Mouse (Mus musculus): ENCODE measurements around the gene Wdr83. TPM values are rescaled to one million over a fixed set of nuclear protein-coding genes. Genes with fewer than 3 reads are reported as not detected.
"Not testable (repeated sequence)": the region's sequence is repeated elsewhere in the genome, so short reads cannot be mapped to it uniquely, and the experiment has no call there.

Wdr83 gene
- total RNA-seq (2015) (33.1 and 44.3 TPM in 2 replicates), total RNA-seq (2017) (23.5 and 33.7 TPM in 2 replicates)

DNA sequence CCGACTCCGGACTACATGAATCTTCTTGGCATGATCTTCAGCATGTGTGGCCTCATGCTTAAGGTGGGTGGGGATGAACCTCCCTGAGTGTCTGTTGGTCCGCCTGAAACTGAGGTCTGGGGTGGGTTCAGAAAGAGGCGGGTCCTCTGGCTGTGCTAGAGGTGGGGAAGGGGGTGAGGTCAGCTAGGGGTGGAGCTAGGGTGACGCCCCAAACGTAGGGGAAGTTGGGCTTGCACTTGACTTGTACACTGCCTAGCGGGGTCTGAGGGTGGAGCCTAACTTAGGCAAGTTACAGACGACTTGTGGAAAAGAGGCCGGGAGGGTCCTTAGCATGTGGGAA, at the start of gene Wdr83:
Wdr83 (minus strand) TSS at position 91 of the 340 bp plus-strand sequence.
- peak; percentile 64 for ATAC-seq (replicated peaks; ENCODE audit: poor library complexity)

DNA sequence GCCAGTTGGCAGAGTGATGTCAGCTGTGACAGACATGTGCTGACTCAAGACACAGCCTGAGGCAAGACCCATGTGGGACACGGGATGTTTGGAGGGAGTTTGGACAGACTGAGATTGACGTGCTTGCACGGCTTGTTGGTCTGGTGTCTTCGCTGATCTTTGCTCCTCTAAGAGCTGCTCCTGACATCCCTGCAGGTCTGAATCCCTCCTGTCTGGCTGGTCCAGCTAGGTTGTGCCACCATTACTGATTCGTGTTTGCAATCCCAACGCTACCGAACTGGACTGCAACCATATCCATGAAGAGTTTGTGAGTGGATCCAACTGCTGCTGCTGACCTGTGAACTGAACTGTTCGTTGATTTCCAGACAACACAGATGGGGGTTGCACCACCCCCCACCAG, 42.6 kb upstream of the Wdr83 start:
- ATAC-seq (replicated peaks; ENCODE audit: poor library complexity) = no peak

DNA sequence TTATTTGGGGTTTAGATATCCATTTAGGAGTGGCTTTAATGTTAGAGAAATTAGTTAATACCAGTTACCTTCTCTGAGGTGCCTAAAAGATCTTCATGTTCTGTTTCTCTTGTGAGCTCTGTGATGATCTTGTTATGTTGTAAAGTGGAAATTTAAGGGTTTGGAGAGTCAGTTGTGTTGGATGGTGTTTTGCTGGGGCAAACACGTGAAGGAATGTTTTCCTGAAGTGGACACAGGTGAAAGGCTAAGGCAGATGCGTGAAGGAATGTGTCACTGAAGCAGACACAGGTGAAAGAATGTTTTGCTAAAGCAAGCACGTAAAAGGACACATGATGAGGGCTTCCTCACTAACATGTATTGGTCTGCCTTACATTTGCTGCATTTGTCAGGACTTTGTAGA, 41.9 kb upstream of the Wdr83 start, which contains the start of gene Zfp791:
Zfp791 (minus strand) TSS at position 101 of the 400 bp plus-strand sequence.
- ATAC-seq (replicated peaks; ENCODE audit: poor library complexity) = no peak

DNA sequence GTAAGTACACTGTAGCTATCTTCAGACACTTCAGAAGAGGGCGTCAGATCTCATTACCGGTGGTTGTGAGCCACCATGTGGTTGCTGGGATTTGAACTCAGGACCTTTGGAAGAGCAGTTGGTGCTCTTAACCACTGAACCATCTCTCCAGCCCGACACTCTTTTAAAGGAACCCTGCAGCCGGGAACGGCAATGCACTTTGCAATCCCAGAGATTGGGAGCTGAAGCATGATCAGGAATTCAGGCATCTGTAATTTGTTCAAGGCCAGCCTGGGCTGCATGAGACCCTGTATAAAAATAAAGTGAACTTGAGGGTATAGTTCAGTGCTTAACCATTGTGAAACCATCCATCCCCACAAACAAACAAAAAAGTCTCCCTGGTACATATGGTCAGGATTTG, 39.1 kb upstream of the Wdr83 start:
- not testable (repeated sequence) for ATAC-seq (replicated peaks; ENCODE audit: poor library complexity)

DNA sequence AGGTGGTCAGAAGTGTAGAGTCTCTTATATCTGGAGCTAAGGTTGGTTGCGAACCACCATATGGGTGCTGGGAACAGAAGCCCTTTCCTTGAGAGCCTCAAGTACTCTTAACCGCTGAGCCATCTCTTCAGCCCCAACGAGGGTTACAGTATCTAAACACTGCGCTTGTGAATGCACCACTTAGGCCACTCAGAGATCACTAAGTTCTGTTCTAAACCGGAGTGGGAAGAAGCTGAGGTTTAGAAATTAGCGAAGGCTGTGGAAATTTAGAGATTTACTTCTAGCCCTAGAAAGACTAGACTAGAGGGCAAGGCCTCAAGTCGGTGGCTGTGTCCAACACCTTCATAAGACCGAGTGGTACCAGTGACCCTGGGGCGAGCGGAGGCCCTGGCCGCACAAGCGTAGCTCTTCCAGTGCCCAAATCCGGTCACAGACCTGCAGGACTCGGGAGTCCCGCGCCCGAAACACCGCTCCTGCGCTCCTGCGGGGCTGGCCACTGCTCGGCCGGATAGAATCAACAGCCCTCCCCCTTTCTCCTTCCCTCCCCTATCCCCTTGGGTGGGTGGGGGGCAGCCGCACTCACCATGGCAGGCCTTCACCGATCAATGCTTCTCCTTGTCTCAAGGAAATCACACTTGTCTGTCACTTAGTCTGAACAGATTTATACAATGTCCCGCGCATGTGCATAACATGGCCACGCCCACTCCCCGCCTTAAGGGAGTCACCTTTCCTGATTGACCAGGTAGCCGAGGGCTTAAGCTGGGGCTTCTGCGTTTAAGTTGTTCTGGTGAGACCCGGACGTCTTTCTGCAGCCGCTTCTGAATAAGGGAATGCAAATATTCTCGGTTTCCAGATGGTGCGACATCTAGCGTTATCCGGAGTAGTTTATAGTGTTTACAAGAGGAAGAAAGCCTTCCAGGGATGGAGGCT, 38.2 kb upstream of the Wdr83 start:
- ATAC-seq (replicated peaks; ENCODE audit: poor library complexity) = no peak; the same call in 1 of the 2 replicates

DNA sequence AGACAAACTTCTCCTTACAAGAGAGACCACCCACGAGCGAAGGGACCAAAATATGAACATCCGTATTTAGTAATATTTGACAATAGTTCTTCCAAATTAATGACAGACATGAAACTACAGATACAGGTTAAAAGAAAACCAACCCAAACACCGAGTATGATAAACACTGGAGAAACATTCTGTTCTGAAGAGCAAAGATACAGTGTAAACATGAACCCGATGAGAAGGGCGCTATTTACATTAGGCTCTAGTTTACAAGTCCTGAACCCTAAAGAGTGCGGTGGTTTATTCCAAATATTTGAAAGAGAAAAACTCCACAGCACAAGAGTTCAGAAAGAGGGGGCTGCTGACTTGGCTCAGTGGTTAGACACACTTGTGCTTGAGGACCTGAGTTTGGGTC, 35.9 kb upstream of the Wdr83 start:
- ATAC-seq (replicated peaks; ENCODE audit: poor library complexity) = no peak

DNA sequence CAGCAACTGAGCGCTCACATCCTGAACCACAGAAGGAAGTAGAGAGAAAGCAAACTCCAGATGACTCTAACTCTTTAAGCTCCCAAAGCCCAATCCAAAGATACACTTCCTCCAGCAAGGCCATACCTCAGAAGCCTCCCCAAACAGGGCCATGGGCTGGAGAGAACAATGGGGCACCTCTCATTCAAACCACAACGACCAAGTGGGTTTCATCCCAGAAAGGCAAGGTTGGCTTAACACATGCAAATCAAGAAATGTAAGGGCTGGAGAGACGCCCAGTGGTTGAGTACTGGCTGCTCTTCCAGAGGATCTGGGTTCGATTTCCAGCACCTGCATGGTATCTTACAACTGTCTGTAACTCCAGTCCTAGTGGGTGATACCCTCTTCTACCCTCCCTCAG, 34.4 kb upstream of the Wdr83 start:
- ATAC-seq (replicated peaks; ENCODE audit: poor library complexity) = no peak

DNA sequence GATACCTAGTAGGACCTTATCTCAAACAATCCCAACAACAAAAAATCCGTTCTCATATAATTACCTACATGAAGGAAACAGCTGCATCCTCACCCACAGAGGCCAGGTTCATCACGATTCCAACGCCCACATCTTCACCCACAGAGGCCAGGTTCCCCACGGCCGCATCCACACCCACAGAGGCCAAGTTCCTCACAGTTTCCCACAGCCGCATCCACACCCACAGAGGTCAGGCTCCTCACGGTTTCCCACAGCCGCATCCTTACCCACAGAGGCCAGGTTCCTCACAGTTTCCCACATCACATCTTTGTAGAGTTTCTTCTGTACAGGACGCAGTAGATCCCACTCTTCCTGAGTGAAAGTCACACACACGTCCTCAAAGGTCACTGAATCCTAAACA, 32.1 kb upstream of the Wdr83 start:
- ATAC-seq (replicated peaks; ENCODE audit: poor library complexity) = no peak

DNA sequence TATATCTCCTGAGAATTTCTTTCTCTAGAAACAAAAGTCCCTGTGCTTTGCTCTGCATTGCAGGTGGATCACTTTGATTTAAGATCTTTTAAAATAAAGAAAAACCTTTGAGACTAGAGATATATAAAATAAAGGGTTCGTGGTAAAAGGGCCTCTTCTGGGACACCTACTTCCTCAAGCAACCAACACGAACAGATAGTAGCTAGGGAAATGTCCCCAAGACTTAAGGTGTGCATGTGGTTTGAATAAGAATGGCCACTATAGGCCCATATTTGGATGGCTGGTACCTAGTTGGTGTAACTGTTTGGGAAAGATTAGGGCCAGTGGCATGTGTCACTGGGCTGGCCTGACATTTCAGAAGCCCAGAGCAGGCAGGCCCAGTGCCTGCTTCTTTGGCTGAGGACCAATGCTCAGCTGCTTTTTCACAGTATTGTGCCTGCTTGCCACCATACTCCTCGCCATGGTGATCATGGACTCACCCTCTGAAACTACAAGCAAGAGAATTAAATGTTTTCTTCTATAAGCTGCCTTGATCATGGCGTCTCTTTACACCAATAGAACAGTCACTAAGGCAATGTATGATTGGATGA, 19.1 kb upstream of the Wdr83 start:
- no peak for ATAC-seq (replicated peaks; ENCODE audit: poor library complexity)

DNA sequence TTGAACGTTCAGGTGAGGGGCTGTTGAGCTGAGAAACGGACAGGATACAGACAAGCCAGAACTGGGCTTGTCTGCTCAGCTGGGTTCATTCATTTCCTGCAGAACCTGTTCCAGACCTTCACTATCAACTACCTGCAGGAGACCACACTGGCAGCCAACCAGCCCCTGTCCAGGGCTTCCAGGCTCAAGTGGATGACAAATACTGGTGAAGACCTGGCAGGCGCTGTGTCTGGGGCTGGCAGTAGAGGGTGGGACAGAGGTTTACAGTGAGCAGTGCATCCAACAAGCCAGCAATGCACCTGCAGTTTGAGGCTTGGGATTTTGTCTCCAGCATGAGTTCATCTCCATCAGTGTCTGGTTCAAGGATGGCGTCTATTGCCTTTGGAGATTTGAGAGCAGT, 15.7 kb upstream of the Wdr83 start:
- ATAC-seq (replicated peaks; ENCODE audit: poor library complexity) = no peak

DNA sequence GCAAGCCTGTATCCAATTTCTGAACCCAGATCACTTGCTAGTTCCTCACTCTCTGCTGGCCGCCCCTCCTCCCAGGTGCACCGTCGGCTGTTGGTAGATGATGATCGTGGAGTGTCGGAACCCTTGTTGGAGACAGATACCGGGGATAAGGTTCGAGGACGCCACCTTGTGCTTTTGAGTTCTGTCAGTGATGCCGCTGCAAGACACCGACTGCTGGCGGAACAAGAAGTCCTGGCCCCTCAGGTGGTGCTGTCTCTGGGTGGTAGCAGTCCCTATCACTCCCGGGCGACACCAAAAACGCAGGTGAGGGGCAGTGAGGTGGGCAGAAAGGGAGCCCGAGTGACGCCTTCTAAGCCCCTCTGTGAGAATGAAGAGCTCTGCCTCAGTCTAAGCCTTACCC, 15.1 kb upstream of the Wdr83 start:
- no peak for ATAC-seq (replicated peaks; ENCODE audit: poor library complexity)

DNA sequence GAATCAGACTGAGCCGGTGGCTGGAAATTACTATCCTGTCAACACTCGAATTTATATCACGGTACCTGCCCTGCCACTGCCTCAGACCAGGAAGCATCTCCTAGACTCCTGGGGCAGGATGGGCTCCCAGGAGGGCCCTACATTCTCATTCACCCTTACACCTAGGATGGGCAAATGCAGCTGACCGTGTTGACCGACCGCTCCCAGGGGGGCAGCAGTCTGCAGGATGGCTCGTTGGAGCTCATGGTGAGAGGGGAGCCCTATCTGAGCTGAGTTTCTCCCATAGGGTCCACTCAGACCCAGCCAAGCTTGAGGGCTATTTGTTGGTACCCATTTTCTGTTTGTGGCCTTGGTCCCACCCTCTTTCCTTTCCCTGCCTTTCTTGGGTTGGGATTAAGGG, 14.5 kb upstream of the Wdr83 start:
- ATAC-seq (replicated peaks; ENCODE audit: poor library complexity) = no peak

DNA sequence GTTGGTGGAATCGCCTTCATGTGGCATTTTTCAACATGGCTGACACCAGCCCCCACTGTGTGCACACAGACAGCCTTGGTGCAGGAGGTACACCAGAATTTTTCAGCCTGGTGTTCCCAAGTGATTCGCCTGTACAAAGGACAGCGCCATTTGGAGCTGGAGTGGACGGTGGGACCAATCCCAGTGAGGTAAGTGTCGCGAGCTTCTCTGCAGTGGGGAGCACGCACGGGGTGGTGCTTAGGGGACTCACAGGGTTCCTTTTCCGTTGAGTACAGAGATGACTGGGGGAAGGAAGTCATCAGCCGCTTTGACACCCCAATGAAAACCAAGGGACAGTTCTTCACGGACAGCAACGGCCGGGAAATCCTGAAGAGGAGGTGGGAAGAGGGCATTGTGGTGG, 13.9 kb upstream of the Wdr83 start:
- ATAC-seq (replicated peaks; ENCODE audit: poor library complexity) = no peak

DNA sequence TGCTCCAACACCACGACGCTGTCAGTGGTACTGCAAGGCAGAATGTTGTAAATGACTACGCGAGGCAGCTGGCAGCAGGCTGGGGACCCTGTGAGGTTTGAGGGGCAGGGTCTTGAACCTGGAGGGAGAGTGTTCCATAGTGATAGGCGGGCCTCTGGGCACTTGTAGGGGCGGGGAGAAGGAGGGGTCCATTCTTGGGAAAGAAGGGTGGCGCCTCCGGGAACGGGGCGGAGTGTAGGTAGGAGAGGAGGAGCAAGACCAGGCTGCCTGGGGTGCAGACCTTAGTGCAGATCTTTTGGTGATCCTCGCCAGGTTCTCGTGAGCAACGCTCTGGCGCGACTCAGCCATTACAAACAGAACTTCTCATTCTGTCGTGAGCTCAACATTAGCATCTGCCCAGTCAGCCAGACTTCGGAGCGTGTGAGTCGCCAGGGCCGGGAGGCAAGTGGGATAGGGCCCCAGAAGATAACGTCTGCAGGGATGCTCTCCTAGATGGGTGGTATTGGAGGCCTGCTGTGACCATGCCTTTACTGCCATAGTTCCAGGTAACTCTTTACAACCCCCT, 10.5 kb upstream of the Wdr83 start:
- no peak for ATAC-seq (replicated peaks; ENCODE audit: poor library complexity)

DNA sequence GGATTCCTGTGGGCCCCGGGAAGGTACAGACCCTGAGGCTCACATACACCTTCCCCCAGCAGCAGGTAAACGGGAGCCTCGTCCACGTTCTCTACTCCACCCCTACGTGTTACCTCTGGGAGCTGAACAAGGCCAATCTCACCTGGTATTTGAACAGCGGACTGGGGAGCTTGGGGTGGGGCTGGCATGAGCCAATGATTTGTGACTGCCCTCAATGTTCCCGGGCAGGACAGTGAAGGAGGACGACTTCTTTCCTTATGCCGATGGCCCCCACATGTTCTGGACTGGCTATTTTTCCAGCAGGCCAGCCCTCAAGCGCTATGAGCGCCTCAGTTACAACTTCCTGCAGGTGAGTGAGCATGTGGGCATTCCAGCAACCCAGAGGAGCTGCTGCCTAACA, 9.8 kb upstream of the Wdr83 start:
- no peak for ATAC-seq (replicated peaks; ENCODE audit: poor library complexity)

DNA sequence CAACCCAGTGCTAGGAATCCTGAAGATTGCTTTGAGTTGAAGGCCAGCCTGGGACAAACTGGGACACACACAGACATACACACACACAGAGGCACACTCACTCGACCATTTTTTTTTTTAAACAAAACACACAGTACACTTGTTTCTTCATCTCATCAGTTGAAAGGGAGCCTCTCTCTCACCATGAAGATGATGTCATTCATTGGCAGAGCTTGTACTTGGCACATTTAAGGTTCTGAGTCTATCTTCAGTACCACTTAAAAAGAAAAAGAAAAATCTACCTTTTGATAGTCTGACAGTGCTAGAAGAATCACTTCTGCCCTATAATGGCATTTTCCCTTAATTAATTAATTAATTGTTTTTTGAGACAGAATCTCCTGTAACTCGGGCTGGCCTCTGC, 7.7 kb upstream of the Wdr83 start:
- no peak for ATAC-seq (replicated peaks; ENCODE audit: poor library complexity)

DNA sequence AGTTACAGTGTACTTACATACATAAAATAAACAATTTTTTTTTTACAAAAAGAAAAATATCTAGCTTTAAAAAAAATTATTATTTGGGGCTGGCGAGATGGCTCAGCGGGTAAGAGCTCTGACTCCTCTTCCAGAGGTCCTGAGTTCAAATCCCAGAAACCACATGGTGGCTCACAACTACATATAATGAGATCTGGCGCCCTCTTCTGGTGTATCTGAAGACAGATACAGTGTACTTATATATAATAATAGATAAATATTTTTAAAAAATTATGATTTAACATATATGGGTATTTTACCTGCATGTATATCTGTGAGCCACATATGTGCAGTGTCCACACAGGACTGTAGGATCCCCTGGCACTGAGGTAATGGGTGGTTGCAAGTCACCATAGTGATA, 5.1 kb upstream of the Wdr83 start:
- ATAC-seq (replicated peaks; ENCODE audit: poor library complexity) = no peak

DNA sequence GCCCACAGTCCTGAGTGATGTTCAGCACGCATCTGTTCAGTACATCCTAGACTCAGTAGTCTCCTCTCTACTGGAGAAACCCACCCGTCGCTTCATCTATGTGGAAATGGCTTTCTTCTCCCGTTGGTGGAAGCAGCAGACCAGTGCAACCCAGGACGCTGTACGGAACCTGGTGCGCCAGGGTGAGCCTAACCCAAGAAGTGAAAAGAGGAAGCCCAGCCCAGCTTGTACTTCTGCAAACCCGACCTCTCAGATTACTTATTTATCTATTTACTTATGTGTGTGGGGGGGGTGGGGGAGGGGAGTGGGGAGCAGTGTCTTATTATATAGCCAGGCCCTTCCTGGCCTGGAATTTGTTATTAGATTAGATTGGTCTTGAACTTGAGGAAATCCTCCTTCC, 3.5 kb upstream of the Wdr83 start:
- peak; percentile 16; the same call in 1 of the 2 replicates for ATAC-seq (replicated peaks; ENCODE audit: poor library complexity)

DNA sequence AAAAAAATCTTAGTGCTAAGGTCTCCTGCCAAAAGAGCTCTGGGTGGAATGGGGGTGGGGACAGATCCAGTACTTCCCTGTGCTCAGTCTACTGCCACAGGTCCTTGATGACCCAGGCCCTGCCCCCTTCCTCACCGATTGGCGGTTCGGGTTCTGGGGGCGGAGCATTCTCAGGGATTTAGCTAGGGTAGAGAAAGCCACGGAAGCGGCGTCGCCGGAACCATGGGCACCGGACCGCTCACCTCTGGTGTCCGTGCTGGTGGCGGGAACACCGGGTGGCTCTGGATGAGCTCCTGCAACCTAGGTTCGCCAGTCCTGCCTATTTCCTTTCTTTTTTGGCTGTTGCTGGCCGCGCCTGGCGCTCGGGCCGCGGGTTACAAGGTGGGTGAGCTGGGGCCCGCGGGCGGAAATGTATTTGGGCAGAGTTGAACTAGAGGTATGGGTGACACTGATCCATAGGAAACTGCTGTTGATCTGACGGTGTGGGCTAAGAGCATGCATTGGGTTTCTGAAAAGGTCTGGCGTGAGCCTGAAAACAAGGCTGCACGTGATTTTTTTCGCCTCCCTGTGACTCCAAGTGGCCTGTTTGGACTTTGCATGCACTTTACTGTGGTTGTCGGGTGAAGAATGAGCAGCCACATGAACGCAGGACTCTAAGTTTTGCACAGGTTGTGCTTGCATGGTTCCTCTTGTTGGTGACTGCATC, 2.2 kb upstream of the Wdr83 start, which contains the start of gene Man2b1:
Man2b1 (plus strand) TSS at position 163 of the 706 bp plus-strand sequence.
- peak; percentile 67 for ATAC-seq (replicated peaks; ENCODE audit: poor library complexity)

DNA sequence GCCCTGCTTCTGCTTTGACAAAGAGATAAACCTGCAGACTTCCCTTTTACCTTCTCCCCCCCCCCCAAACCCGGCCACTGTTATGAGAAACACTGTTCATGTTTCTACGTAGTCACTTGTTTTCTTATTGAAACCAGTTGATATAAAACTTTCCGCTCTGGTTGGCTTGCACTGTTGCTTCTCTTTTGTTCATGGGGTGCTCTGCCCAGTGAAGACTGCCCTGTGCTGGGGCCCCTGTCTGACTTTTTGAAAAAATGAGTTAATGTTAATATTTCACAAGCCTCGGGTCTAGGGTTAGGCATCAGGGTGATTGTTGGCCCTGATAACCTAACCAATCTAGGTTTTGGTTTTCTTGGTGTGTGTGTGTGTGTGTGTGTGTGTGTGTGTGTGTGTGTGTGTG, 1.1 kb upstream of the Wdr83 start:
- ATAC-seq (replicated peaks; ENCODE audit: poor library complexity) = not testable (repeated sequence)

DNA sequence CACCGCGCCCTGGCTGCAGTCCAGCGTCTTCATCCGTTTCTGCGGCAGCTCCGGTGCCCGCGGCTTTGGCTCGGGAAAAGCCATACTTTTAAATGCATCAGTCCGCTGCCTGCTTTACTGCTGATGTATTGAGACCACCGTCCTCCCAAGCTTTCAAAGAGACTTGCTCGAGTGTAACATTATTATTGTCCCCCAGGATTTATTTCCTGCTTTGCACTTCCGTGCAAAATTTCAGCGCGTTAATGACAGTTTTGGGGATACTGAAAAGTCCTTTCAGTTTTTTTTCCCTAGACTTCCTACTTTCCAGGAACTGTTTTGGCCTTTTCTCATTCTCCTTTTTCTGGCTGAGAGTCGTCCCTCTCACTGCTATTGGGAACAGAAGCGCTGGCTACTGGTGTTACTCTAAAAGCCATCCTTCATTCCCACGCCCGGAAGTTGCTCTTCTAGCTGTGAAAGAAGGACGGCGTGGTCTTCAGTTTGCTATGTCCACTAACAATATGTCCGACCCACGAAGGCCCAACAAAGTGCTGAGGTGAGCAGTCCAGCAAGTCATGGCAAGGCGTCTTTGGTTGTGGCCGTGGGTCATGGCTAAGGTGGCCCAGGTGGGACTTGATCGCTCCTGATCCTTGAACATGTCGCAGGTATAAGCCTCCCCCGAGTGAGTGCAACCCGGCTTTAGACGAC, 432 bp downstream of the Wdr83 start, which contains the start of gene Wdr83os:
Wdr83os (plus strand) TSS at position 209 of the 684 bp plus-strand sequence.
- peak; percentile 17; the same call in 1 of the 2 replicates for ATAC-seq (replicated peaks; ENCODE audit: poor library complexity)

Measured in megakaryocyte progenitor cell, adult 5-6 weeks (primary cell).